Mouse (Mus musculus): ENCODE data around the gene Cep83.

- TF ChIP-seq CTCF (IDR thresholded peaks at IDR 0.05; ENCODE audit: low read depth) = no peak
- TF ChIP-seq EP300 (IDR thresholded peaks at IDR 0.05; ENCODE audit: low read depth) = no peak
Measured at GRCm38 (mm10) chr10:94720300-94720699, 31.8 kb downstream of the Cep83 start.
